Mouse (Mus musculus): ENCODE results near the gene 1700019A02Rik.

GRCm38 (mm10) chr1:53201630-53202199 lies 14.3 kb upstream of the 1700019A02Rik start:
- no peak for TF ChIP-seq POLR2A (IDR thresholded peaks at IDR 0.05; ENCODE audit: extremely low read depth, insufficient read depth, low read length)
- TF ChIP-seq CTCF (IDR thresholded peaks at IDR 0.05; ENCODE audit: extremely low read depth, insufficient read depth, low read length) = no peak
